Mouse (Mus musculus): Measurements from ENCODE around the gene Cep295nl. TPM values are rescaled to one million over a fixed set of nuclear protein-coding genes. Genes with fewer than 3 reads are reported as not detected.
"Not testable (repeated sequence)": the region's sequence is repeated elsewhere in the genome, so short reads cannot be mapped to it uniquely, and the experiment has no call there.

Cep295nl gene
- polyA plus RNA-seq, 1 experiment = 0.48 TPM

DNA sequence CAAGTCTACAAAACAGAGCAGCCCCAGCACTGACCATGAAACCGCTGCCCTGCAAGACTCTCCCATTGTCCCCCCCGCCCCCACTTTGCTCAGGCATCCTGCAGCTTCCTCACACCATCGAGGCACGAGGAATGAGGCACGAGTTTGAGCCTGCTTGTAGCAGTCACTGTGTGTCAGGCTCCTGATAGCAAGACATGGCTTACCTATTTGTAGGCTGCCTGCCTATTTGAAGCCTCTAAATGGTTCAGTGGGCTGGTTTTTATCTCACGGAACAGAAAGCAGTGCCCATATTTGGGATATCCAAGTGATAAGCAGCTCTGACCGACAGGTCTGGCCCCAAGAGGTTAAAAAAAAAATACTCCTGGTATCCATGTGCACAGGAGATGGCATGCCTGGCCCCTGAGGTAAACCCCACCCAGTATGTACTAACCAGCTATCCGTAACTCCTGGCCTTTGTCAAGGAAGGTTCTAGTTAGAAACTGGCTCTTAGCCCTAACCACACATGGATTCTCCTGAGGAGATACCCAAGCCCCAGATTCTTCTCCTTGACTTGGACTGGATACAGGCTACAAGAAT is 26.0 kb downstream of the Cep295nl start:
- TF ChIP-seq CTCF (IDR thresholded peaks at IDR 0.05; ENCODE audit: extremely low read depth, insufficient read depth, low read length) = no peak
- TF ChIP-seq POLR2A (IDR thresholded peaks at IDR 0.05; ENCODE audit: extremely low read depth, insufficient read depth, low read length) = no peak
- Histone ChIP-seq H3K4me1 (ENCODE audit: control insufficient read depth, insufficient read depth, low read length) (peaks cover under 1% of the 10 kb centered on the region), H3K27ac (ENCODE audit: insufficient read depth, low read length) (no peak overlapping the region), H3K4me3 (ENCODE audit: insufficient read depth, low read length) (no peak overlapping the region)

DNA sequence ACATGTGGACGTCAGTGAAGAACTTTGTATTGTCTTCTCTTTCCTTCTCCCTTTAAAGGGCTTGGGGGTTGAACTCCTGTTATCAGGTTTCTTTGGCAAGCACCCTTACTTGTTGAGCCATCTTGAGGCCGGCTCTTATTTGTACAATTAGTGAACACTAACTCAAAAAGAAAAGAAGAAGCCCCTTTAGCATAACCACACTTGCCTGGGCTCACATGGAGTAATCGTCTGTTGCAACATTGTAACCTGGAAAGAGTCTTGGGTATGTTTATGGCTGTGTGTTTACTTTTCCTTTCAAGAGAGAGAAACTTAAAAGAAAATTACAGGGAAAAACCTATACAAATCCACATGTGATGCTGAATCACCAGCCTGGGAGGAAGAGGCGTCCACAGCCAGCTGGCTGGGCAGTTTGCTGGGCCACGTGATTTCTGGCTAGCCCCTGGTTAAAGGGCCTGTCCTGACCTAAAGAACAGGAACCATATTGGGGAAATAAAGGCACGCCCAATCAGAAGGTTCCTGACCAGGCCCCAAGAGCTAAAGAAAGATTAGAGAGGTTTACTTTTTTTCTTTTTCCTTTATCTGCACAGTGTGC is 30.1 kb downstream of the Cep295nl start:
- no peak overlapping the region for H3K4me3 ChIP-seq (ENCODE audit: insufficient read depth, low read length)
- H3K4me1 ChIP-seq (ENCODE audit: control insufficient read depth, insufficient read depth, low read length) = no peaks in the 10 kb centered on the region
- TF ChIP-seq POLR2A (IDR thresholded peaks at IDR 0.05; ENCODE audit: extremely low read depth, insufficient read depth, low read length) (no peak), CTCF (IDR thresholded peaks at IDR 0.05; ENCODE audit: extremely low read depth, insufficient read depth, low read length) (no peak)

DNA sequence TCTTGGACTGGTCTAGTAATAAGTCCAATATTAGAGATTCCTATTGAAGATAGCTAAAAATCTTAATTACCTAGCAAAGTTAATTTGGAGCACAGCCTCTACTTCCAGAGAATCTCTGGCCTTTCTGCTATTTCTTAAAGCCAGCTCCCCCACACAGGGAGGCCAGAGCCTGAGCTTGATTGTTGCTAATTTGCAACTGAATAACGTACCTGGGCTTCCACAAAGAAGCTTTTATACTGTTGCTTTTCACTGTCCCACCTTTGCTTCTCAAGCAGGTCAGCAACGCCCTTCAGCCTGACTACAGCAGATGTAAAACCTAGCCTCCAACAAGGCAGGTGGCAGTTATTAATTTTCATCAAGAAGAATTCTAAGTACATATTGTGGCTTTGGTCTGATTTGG is 34.3 kb downstream of the Cep295nl start:
- not testable (repeated sequence) for H3K27ac ChIP-seq (ENCODE audit: insufficient read depth, low read length); H3K4me1 ChIP-seq (ENCODE audit: control insufficient read depth, insufficient read depth, low read length); H3K4me3 ChIP-seq (ENCODE audit: insufficient read depth, low read length)

More for the DNA sequence above, 30.1 kb downstream of the Cep295nl start:
- H3K27ac ChIP-seq (ENCODE audit: insufficient read depth, low read length) = no peak overlapping the region

DNA sequence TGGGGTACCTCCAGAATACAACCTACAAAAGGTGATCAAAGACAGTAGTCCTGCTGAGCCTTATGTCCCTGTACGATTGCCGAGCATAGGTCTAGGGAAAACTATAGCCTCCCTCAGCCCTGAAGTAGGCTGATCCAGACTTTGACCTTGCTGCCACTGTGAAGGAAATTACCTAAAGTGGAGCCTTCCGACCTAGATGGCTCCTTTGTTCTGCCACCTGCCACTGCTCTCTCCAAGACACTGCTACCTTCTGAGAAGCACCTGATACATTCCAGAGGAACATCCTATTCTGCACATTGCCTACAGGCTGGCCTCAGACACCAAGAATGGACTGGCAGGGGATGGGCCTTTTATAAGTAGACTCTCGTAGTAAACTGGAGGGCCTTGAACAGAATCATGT is 38.3 kb downstream of the Cep295nl start:
- not testable (repeated sequence) for H3K27ac ChIP-seq (ENCODE audit: insufficient read depth, low read length); H3K4me3 ChIP-seq (ENCODE audit: insufficient read depth, low read length); H3K4me1 ChIP-seq (ENCODE audit: control insufficient read depth, insufficient read depth, low read length)

DNA sequence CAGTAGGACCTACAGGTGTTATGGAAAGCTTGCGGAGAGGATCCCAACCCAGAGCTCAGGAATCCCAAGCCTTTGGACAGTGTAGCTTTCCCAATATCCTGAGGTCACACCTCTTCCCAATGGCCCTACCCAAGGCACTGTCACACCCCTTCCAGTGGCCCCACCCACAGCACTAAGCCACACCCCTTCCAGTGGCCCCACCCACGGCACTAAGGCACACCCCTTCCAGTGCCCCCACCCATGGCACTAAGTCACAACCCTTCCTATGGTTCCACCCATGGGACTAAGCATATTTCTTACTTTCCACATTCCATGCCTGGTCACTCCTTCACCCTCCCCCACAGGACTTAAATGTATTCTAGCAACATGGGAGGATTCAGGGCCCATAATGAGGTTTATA is 43.5 kb downstream of the Cep295nl start:
- Histone ChIP-seq H3K4me3 (ENCODE audit: insufficient read depth, low read length) (no peak overlapping the region), H3K27ac (ENCODE audit: insufficient read depth, low read length) (no peak overlapping the region), H3K4me1 (ENCODE audit: control insufficient read depth, insufficient read depth, low read length) (no peaks in the 10 kb centered on the region)
- no peak for TF ChIP-seq POLR2A (IDR thresholded peaks at IDR 0.05; ENCODE audit: extremely low read depth, insufficient read depth, low read length)
- no peak for TF ChIP-seq CTCF (IDR thresholded peaks at IDR 0.05; ENCODE audit: extremely low read depth, insufficient read depth, low read length)

DNA sequence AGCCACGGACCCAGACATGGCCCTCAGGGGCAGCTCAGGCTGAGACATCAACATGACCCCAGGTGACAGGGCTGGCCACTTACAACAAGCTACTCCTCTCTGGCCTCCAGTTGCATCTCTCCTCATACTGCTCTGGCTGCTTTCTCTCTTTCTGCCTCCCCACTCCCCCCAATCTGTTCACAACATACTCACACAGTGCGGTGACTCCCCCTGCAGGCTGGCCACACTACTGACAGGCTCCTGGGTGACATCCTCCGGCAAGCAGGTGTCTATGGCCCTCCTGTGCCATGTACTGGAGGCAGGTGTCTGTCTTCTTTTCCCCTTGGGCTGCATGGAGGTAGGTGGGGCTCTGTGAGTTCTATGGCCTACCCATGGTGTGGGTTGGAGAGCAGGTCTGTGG is 44.3 kb downstream of the Cep295nl start:
- no peak overlapping the region for H3K27ac ChIP-seq (ENCODE audit: insufficient read depth, low read length)
- H3K4me1 ChIP-seq (ENCODE audit: control insufficient read depth, insufficient read depth, low read length) = no peaks in the 10 kb centered on the region
- H3K4me3 ChIP-seq (ENCODE audit: insufficient read depth, low read length) = no peak overlapping the region
- TF ChIP-seq CTCF (IDR thresholded peaks at IDR 0.05; ENCODE audit: extremely low read depth, insufficient read depth, low read length) (0 out of 2 replicates have a peak, but pooled peaks have one; percentile 5), POLR2A (IDR thresholded peaks at IDR 0.05; ENCODE audit: extremely low read depth, insufficient read depth, low read length) (no peak)

DNA sequence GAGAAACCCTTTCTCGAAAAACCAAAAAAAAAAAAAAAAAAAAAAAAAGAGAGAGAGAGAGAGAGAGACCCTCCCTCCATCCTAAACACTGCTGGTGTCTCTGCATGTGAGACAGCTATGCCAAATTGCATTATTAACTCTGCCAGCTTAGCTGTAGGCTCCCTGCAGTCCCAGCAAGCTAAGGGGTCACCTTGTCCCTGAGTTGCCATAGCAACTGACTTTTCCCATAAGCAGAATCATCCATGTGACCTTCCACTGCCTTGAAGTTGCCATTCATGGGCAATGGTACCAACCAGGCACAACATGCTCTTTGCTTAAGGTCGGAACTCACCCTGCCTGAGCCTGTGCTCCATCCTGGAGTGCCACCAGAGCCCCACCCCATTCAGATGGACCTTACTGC is 47.3 kb downstream of the Cep295nl start:
- TF ChIP-seq CTCF (IDR thresholded peaks at IDR 0.05; ENCODE audit: extremely low read depth, insufficient read depth, low read length) = no peak
- no peak for TF ChIP-seq POLR2A (IDR thresholded peaks at IDR 0.05; ENCODE audit: extremely low read depth, insufficient read depth, low read length)
- Histone ChIP-seq H3K27ac (ENCODE audit: insufficient read depth, low read length) (no peak overlapping the region), H3K4me1 (ENCODE audit: control insufficient read depth, insufficient read depth, low read length) (no peaks in the 10 kb centered on the region), H3K4me3 (ENCODE audit: insufficient read depth, low read length) (no peak overlapping the region)

DNA sequence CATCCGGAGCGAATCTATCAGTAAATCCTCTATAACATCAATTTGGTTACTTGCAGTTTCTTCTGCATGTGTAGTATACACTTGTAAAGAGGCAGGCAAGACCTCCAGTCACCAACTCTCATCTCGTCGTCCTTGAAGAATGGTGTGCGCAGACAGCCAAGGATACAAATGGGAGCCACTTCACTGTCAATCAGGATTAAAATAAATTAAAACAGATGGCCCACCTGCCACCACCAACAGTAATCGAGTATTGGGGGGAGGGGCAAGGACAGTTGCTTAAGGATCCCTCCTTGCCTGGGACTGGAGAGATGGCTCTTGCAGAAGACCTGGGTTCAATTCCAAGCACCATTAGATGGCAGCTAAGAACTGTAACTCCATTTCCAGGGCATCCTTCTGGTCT is 49.6 kb downstream of the Cep295nl start:
- H3K27ac ChIP-seq (ENCODE audit: insufficient read depth, low read length) = no peak overlapping the region
- H3K4me1 ChIP-seq (ENCODE audit: control insufficient read depth, insufficient read depth, low read length) = peaks cover 4% of the 10 kb centered on the region; the same call in 1 of the 2 replicates
- H3K4me3 ChIP-seq (ENCODE audit: insufficient read depth, low read length) = no peak overlapping the region
- TF ChIP-seq CTCF (IDR thresholded peaks at IDR 0.05; ENCODE audit: extremely low read depth, insufficient read depth, low read length) = no peak
- TF ChIP-seq POLR2A (IDR thresholded peaks at IDR 0.05; ENCODE audit: extremely low read depth, insufficient read depth, low read length) = no peak

DNA sequence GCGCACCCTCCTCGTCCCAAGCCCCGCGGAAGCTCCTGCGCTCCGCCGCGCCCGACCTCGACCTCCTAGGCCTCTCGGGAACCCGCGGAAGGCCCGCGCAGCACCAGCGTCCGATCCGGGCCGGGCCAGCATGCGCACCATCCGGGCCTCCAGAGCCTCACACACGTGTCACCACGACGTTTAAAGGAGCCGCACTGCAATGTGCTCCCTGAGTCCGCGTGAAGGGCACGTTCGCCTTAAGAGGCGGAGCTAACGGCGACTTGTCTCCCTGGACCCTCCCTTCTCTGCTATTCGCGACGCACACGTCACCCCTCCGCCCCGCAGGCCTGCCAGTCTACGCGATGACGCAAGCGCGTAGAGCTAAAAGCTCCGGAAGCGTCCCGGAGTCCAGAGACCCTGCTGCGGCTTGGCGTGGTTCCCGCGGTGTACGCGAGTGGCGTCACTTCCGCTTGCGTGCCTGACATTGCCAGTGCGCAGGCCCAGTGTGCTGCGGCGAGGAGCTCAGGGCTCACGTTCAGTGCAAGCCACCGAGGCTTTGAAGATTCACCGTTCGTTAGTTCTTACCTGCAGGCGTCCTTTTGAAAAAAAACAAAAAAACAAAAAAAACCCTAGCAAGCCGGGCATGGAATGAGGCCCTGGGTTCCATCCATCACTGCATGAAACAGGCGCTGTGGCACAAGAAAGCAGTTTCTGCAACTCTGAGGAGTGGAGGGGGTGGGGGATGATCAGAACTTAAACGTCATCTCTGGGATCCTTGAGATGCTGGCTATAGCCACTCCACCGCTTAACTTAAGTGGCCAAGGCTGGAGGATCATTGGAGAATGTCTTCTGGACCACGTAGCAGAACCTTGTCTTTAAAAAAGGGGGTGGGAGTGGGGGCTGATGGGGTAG is 52.1 kb downstream of the Cep295nl start, which contains the start of gene Usp36:
Usp36 (minus strand) TSS at position 246 of the 891 bp plus-strand sequence.
- H3K4me3 ChIP-seq (ENCODE audit: insufficient read depth, low read length) = peak within 1 kb of the TSS; percentile 91
- peak within 1 kb of the TSS; percentile 22; the same call in 1 of the 2 replicates for H3K27ac ChIP-seq (ENCODE audit: insufficient read depth, low read length)
- peaks cover 4% of the 10 kb centered on the region; the same call in 1 of the 2 replicates for H3K4me1 ChIP-seq (ENCODE audit: control insufficient read depth, insufficient read depth, low read length)
- TF ChIP-seq CTCF (IDR thresholded peaks at IDR 0.05; ENCODE audit: extremely low read depth, insufficient read depth, low read length) (no peak), POLR2A (IDR thresholded peaks at IDR 0.05; ENCODE audit: extremely low read depth, insufficient read depth, low read length) (peak; percentile 99)

DNA sequence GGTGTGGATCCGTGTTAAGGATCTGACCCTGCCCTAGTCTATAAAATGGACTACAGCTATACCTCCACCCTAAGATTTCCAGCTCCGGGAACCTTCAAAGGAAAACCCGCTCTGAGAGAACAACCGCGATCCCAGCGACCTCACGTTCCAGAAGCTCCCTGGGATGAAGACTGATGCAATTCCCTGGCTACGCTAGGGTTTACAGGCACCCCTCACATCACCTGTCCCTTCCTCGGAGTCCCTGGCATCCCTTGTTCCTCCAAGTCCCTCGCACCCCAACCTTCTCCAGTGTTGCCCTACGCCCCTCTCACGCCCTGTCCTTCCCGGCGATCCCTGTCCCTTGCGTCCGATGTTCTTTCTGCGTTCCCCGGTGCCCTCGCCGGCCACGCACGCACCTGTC is 52.7 kb downstream of the Cep295nl start:
- Histone ChIP-seq H3K4me1 (ENCODE audit: control insufficient read depth, insufficient read depth, low read length) (peaks cover 4% of the 10 kb centered on the region; the same call in 1 of the 2 replicates), H3K27ac (ENCODE audit: insufficient read depth, low read length) (peak overlapping the region; percentile 22; the same call in 1 of the 2 replicates), H3K4me3 (ENCODE audit: insufficient read depth, low read length) (peak overlapping the region; percentile 91)
- TF ChIP-seq CTCF (IDR thresholded peaks at IDR 0.05; ENCODE audit: extremely low read depth, insufficient read depth, low read length) = no peak
- no peak for TF ChIP-seq POLR2A (IDR thresholded peaks at IDR 0.05; ENCODE audit: extremely low read depth, insufficient read depth, low read length)
